Mouse (Mus musculus) liver, postnatal 0 days (tissue): Measurements from ENCODE around the gene Them7.

Source experiments
- CTCF ChIP-seq: sonication (generic); IDR thresholded peaks from 2 replicates; pipeline ENCODE4 v1.5.1; 2016; ENCODE audit warnings: antibody characterized with exemption, low read depth
- EP300 ChIP-seq: IDR thresholded peaks from 2 replicates; pipeline ENCODE4 v1.6.1; 2016; ENCODE audit warnings: antibody characterized with exemption, low read depth, mild to moderate bottlenecking

GRCm38 (mm10) chr2:105313077-105313476, 89.0 kb downstream of the Them7 start:
- TF ChIP-seq EP300 (no peak), CTCF (no peak)
